Mouse (Mus musculus) testis, adult 2 months (tissue): ENCODE results near the gene Gmfg.

Experiments used
- CTCF ChIP-seq: fragments of 200-500 bp; IDR thresholded peaks from 2 replicates; pipeline ENCODE4 v1.5.1; 2012; ENCODE audit warnings: low read depth, mild to moderate bottlenecking, inconsistent platforms, low read length, moderate library complexity; ENCODE audit not compliant: control insufficient read depth, insufficient read depth, insufficient replicate concordance
- POLR2A ChIP-seq: fragments of 200-500 bp; IDR thresholded peaks from 2 replicates; pipeline ENCODE4 v1.6.1; 2012; ENCODE audit warnings: low read depth, mild to moderate bottlenecking, inconsistent platforms, low read length, moderate library complexity; ENCODE audit not compliant: control insufficient read depth

GRCm38 (mm10) chr7:28392429-28393271, 44.6 kb upstream of the Gmfg start, which contains the start of the genes Med29 and Paf1:
- TF ChIP-seq CTCF: peak; percentile 16; the same call in 1 of the 2 replicates
- peak; percentile 99 for TF ChIP-seq POLR2A
